Comparison of ENCODE assay signal across 8 mouse cellular contexts in the genomic region with DNA sequence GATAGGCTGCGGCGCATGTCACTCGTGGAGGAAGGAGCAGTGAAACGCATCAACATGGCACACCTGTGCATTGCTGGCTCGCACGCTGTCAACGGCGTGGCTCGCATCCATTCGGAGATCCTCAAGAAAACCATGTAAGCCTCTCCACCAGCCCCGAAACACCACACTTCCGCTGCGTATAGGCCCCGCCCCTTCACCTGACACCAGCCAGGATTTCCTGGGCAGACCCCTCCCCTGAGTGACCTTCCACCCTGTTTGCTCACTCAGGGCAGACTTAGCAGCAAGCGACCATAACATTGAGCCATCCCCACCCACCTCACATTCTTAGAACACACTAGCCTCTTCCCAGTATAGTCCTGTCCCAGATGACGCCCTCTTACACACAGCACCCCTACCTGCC. TPM values are rescaled to one million over a fixed set of nuclear protein-coding genes. Genes with fewer than 3 reads are reported as not detected.
DNase-seq lines count a peak whose midpoint lies in the region; ATAC-seq and TF ChIP-seq lines count a peak whose summit lies in the region.

No protein-coding gene starts in this region.

- WGBS in hindbrain, embryonic 15.5 days: 6% methylated on average over 16 of the region's 16 CpGs
- WGBS in stomach, postnatal 0 days: 20% methylated on average over 16 of the region's 16 CpGs

- H3K4me3 ChIP-seq in ES-Bruce4 (ENCODE audit: low read depth, low read length): peak overlapping the region; percentile 72
- peak overlapping the region; percentile 34 for H3K4me3 ChIP-seq in hindbrain, embryonic 15.5 days
- H3K4me3 ChIP-seq in stomach, postnatal 0 days (ENCODE audit: low read depth, low read length): 0 out of 2 replicates have a peak overlapping the region, but pooled peaks have one; percentile 8

- peak overlapping the region; percentile 63 for H3K4me2 ChIP-seq in hindbrain, embryonic 15.5 days
- H3K4me2 ChIP-seq in stomach, postnatal 0 days (replicated peaks; ENCODE audit: low read depth): peak overlapping the region; percentile 42

- no peak for TF ChIP-seq CTCF in ES-Bruce4 (IDR thresholded peaks at IDR 0.05; ENCODE audit: low read depth, low read length)
- no peak for TF ChIP-seq CTCF in stomach, postnatal 0 days (IDR thresholded peaks at IDR 0.05; ENCODE audit: low read depth)

- 0 out of 2 replicates have a peak overlapping the region, but pooled peaks have one; percentile 7 for H3K27ac ChIP-seq in ES-Bruce4 (ENCODE audit: insufficient read depth, low read length)
- H3K27ac ChIP-seq in hindbrain, embryonic 15.5 days (replicated peaks): no peak overlapping the region
- H3K27ac ChIP-seq in stomach, postnatal 0 days (replicated peaks): no peak overlapping the region

- peaks cover 3% of the 10 kb centered on the region for H3K4me1 ChIP-seq in ES-Bruce4 (ENCODE audit: control insufficient read depth, insufficient read depth, low read length)
- peaks cover 11% of the 10 kb centered on the region for H3K4me1 ChIP-seq in hindbrain, embryonic 15.5 days (replicated peaks)
- no peaks in the 10 kb centered on the region for H3K4me1 ChIP-seq in stomach, postnatal 0 days (replicated peaks; ENCODE audit: control insufficient read depth, insufficient read depth)

- no peaks in the 10 kb centered on the region for H3K9me3 ChIP-seq in ES-Bruce4 (replicated peaks; ENCODE audit: control insufficient read depth, insufficient read depth, low read length, poor library complexity, severe bottlenecking)
- no peaks in the 10 kb centered on the region for H3K9me3 ChIP-seq in hindbrain, embryonic 15.5 days
- H3K9me3 ChIP-seq in stomach, postnatal 0 days (ENCODE audit: control insufficient read depth, low read length): no peaks in the 10 kb centered on the region

- peak; percentile 55; the same call in 1 of the 2 replicates for TF ChIP-seq EP300 in ES-Bruce4 (IDR thresholded peaks at IDR 0.05; ENCODE audit: insufficient read depth, low read depth, low read length)
- TF ChIP-seq EP300 in stomach, postnatal 0 days (optimal IDR thresholded peaks at IDR 0.05): no peak

- no peaks in the 10 kb centered on the region for H3K27me3 ChIP-seq in ES-Bruce4 (ENCODE audit: control insufficient read depth, insufficient read depth, low read length, poor library complexity, severe bottlenecking)
- no peaks in the 10 kb centered on the region for H3K27me3 ChIP-seq in hindbrain, embryonic 15.5 days
- no peaks in the 10 kb centered on the region for H3K27me3 ChIP-seq in stomach, postnatal 0 days (ENCODE audit: control insufficient read depth, insufficient read depth, low read length)

- no peaks in the 10 kb centered on the region for H3K36me3 ChIP-seq in ES-Bruce4 (ENCODE audit: control insufficient read depth, insufficient read depth, low read length, poor library complexity, severe bottlenecking)
- H3K36me3 ChIP-seq in hindbrain, embryonic 15.5 days: no peaks in the 10 kb centered on the region
- no peaks in the 10 kb centered on the region for H3K36me3 ChIP-seq in stomach, postnatal 0 days (ENCODE audit: control insufficient read depth, insufficient read depth, low read length)

- ATAC-seq in activated CD4-positive, CD25-positive, alpha-beta regulatory T cell, adult 4 months: peak; percentile 74
- ATAC-seq in hindbrain, embryonic 15.5 days (ENCODE audit: low FRiP score, low read depth): peak; percentile 44
- peak; percentile 40 for ATAC-seq in stomach, postnatal 0 days (ENCODE audit: low FRiP score, low TSS enrichment)

- DNase-seq in lung, postnatal 4 days: peak; percentile 46 to 57
- no peak for DNase-seq in stomach, postnatal 0 days (ENCODE audit: low spot score)
- DNase-seq in frontal cortex, postnatal 25 days (ENCODE audit: low spot score in 2 of 2): no peak
- DNase-seq in left cerebral cortex, postnatal 25 days (ENCODE audit: low spot score in 2 of 2): no peak
- DNase-seq in kidney, adult 18-20 months: no peak

- peak; percentile 75 for TF ChIP-seq POLR2A in ES-Bruce4 (IDR thresholded peaks at IDR 0.05; ENCODE audit: insufficient read depth, low read length)

- peak overlapping the region; percentile 24; the same call in 1 of the 2 replicates for H3K9ac ChIP-seq in ES-Bruce4 (ENCODE audit: low read depth, poor library complexity, severe bottlenecking)
- peak overlapping the region; percentile 41 for H3K9ac ChIP-seq in hindbrain, embryonic 15.5 days
- H3K9ac ChIP-seq in stomach, postnatal 0 days (ENCODE audit: low read length): no peak overlapping the region

- intact Hi-C loops in left cerebral cortex, postnatal 25 days (cut with DNase I): no loop called here

RNA-seq across cellular contexts. Expression of a gene that starts 5.6 kb away (rescaled TPM):
- 4.1 and 4.6 TPM in 2 replicates for polyA plus RNA-seq in ES-Bruce4 (2011; ENCODE audit: insufficient read depth, insufficient read length, low read depth, missing spikeins)
- 1 to 10 TPM; 3.7 to 8.0 TPM for polyA plus RNA-seq in activated CD4-positive, CD25-positive, alpha-beta regulatory T cell, adult 4 months (2017; shearing (Covaris generic))
- 7.0 and 7.6 TPM in 2 replicates for polyA plus RNA-seq in hindbrain, embryonic 15.5 days (2015; fragmentation: Nextera tagmentation; extraction: Ambion mirVana)
- polyA plus RNA-seq in stomach, postnatal 0 days (2015; fragmentation: Nextera tagmentation; extraction: Ambion mirVana): 8.0 and 10.5 TPM in 2 replicates
- 10 to 100 TPM; 26.8 to 35.5 TPM for total RNA-seq in left cerebral cortex, postnatal 25 days (2021)

RNA-seq across cellular contexts. Expression of a gene that starts 9.3 kb away (rescaled TPM):
- polyA plus RNA-seq in ES-Bruce4 (2011; ENCODE audit: insufficient read depth, insufficient read length, low read depth, missing spikeins): 37.9 and 48.6 TPM in 2 replicates
- polyA plus RNA-seq in activated CD4-positive, CD25-positive, alpha-beta regulatory T cell, adult 4 months (2017; shearing (Covaris generic)): 100 to 1,000 TPM; 128 to 133 TPM
- 140 and 148 TPM in 2 replicates for polyA plus RNA-seq in hindbrain, embryonic 15.5 days (2015; fragmentation: Nextera tagmentation; extraction: Ambion mirVana)
- 53.4 and 57.3 TPM in 2 replicates for polyA plus RNA-seq in stomach, postnatal 0 days (2015; fragmentation: Nextera tagmentation; extraction: Ambion mirVana)
- 10 to 100 TPM; 49.8 to 86.4 TPM for total RNA-seq in left cerebral cortex, postnatal 25 days (2021)

RNA-seq across cellular contexts. Expression of a gene that starts 26.3 kb away (rescaled TPM):
- 333 and 355 TPM in 2 replicates for polyA plus RNA-seq in ES-Bruce4 (2011; ENCODE audit: insufficient read depth, insufficient read length, low read depth, missing spikeins)
- polyA plus RNA-seq in activated CD4-positive, CD25-positive, alpha-beta regulatory T cell, adult 4 months (2017; shearing (Covaris generic)): 10 to 100 TPM; 47.6 to 48.6 TPM
- 103 and 117 TPM in 2 replicates for polyA plus RNA-seq in hindbrain, embryonic 15.5 days (2015; fragmentation: Nextera tagmentation; extraction: Ambion mirVana)
- 42.3 and 52.0 TPM in 2 replicates for polyA plus RNA-seq in stomach, postnatal 0 days (2015; fragmentation: Nextera tagmentation; extraction: Ambion mirVana)
- 100 to 1,000 TPM; 180 to 195 TPM for total RNA-seq in left cerebral cortex, postnatal 25 days (2021)

RNA-seq across cellular contexts. Expression of a gene that starts 28.7 kb away (rescaled TPM):
- 5.6 and 7.0 TPM in 2 replicates for polyA plus RNA-seq in ES-Bruce4 (2011; ENCODE audit: insufficient read depth, insufficient read length, low read depth, missing spikeins)
- polyA plus RNA-seq in activated CD4-positive, CD25-positive, alpha-beta regulatory T cell, adult 4 months (2017; shearing (Covaris generic)): under 1 TPM in 1 of 2 experiments, not detected in 1; 0.16 TPM
- polyA plus RNA-seq in hindbrain, embryonic 15.5 days (2015; fragmentation: Nextera tagmentation; extraction: Ambion mirVana): 44.3 and 46.6 TPM in 2 replicates
- 0.83 and 1.3 TPM in 2 replicates for polyA plus RNA-seq in stomach, postnatal 0 days (2015; fragmentation: Nextera tagmentation; extraction: Ambion mirVana)
- total RNA-seq in left cerebral cortex, postnatal 25 days (2021): 100 to 1,000 TPM; 627 to 654 TPM

RNA-seq across cellular contexts. Expression of a gene that starts 48.9 kb away (rescaled TPM):
- polyA plus RNA-seq in ES-Bruce4 (2011; ENCODE audit: insufficient read depth, insufficient read length, low read depth, missing spikeins): 10.7 and 16.9 TPM in 2 replicates
- polyA plus RNA-seq in activated CD4-positive, CD25-positive, alpha-beta regulatory T cell, adult 4 months (2017; shearing (Covaris generic)): 100 to 1,000 TPM in 1 of 2 experiments, 10 to 100 TPM in 1; 82.0 to 116 TPM
- polyA plus RNA-seq in hindbrain, embryonic 15.5 days (2015; fragmentation: Nextera tagmentation; extraction: Ambion mirVana): 20.1 and 21.8 TPM in 2 replicates
- polyA plus RNA-seq in stomach, postnatal 0 days (2015; fragmentation: Nextera tagmentation; extraction: Ambion mirVana): 5.2 and 5.7 TPM in 2 replicates
- 10 to 100 TPM; 83.3 to 92.3 TPM for total RNA-seq in left cerebral cortex, postnatal 25 days (2021)

Comparison
In these comparisons a context has a peak if more than half of its experiments do, and no peak if none do; other contexts are left out.
1. H3K4me3 ChIP-seq: peak in every context shown above with its lines; median percentile 72 in ES-Bruce4; 34 in hindbrain, embryonic 15.5 days; 8 in stomach, postnatal 0 days.
2. DNase-seq: peak in lung, postnatal 4 days (2 of 2); none in stomach, postnatal 0 days (single experiment), frontal cortex, postnatal 25 days (0 of 2), left cerebral cortex, postnatal 25 days (0 of 2) and kidney, adult 18-20 months (single experiment).
3. Peak in every context shown above with its lines, with median percentiles within 50 percentile points of each other: ATAC-seq.